Mouse (Mus musculus) testis, adult 2 months (tissue): ENCODE measurements at regions not wholly inside any gene's neighbourhood (a gene's known extent, or its start where the extent isn't known, plus 50 kb on each side); places are given as distances from the start of the nearest gene placed in this dataset.

Experiments
- CTCF ChIP-seq: fragments of 200-500 bp; IDR thresholded peaks from 2 replicates; pipeline ENCODE4 v1.5.1; 2012; ENCODE audit warnings: low read depth, mild to moderate bottlenecking, inconsistent platforms, low read length, moderate library complexity; ENCODE audit not compliant: control insufficient read depth, insufficient read depth, insufficient replicate concordance
- POLR2A ChIP-seq: fragments of 200-500 bp; IDR thresholded peaks from 2 replicates; pipeline ENCODE4 v1.6.1; 2012; ENCODE audit warnings: low read depth, mild to moderate bottlenecking, inconsistent platforms, low read length, moderate library complexity; ENCODE audit not compliant: control insufficient read depth

DNA sequence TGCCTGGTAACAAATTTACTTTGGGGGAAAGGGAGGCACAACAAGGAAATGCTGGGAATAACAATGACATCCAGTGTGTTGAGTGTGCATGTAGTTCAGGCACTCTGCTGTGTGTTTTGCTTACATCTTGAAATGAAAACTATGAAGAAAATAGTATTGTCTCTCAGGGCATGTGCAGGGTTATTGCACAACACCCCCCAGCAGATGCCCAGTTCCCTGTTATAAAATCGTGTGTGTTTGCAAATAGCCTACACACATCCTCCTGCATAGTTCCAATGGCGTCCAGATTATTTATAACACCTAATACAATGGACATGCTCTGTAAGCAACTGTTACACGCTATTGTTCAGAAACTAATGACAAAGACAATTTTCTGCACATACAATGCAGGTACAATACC is 220.0 kb upstream of the Pgrmc2 start:
- TF ChIP-seq POLR2A, result no peak
- no peak for TF ChIP-seq CTCF
